Mouse (Mus musculus): ENCODE data around the gene Sat2.
"Not testable (repeated sequence)": the region's sequence is repeated elsewhere in the genome, so short reads cannot be mapped to it uniquely, and the experiment has no call there.

GRCm38 (mm10) chr11:69614257-69614588, 7.6 kb upstream of the Sat2 start:
- not testable (repeated sequence) for TF ChIP-seq MAFK (IDR thresholded peaks at IDR 0.05; ENCODE audit: insufficient replicate concordance, low read length); EP300 (IDR thresholded peaks at IDR 0.05; ENCODE audit: low read length); E2F4 (IDR thresholded peaks at IDR 0.05; ENCODE audit: insufficient replicate concordance, low read depth, low read length); UBTF (IDR thresholded peaks at IDR 0.05; ENCODE audit: low read depth, low read length); CTCF (conservative IDR thresholded peaks at IDR 0.05 in 1 of 2, IDR thresholded peaks at IDR 0.05 in 1 of 2; ENCODE audit: low read depth in 2 of 2, low read length in 2 of 2); TBP (conservative IDR thresholded peaks at IDR 0.05; ENCODE audit: low read depth, low read length)
- peak; percentile 80 for TF ChIP-seq ZNF384 (IDR thresholded peaks at IDR 0.05; ENCODE audit: low read depth, low read length)

Measured in CH12.LX (cell line).